Mouse (Mus musculus): ENCODE results near the gene Mmgt2. TPM values are rescaled to one million over a fixed set of nuclear protein-coding genes. Genes with fewer than 3 reads are reported as not detected.

Mmgt2 gene
- polyA plus RNA-seq, 1 experiment, result 47.5 TPM

DNA sequence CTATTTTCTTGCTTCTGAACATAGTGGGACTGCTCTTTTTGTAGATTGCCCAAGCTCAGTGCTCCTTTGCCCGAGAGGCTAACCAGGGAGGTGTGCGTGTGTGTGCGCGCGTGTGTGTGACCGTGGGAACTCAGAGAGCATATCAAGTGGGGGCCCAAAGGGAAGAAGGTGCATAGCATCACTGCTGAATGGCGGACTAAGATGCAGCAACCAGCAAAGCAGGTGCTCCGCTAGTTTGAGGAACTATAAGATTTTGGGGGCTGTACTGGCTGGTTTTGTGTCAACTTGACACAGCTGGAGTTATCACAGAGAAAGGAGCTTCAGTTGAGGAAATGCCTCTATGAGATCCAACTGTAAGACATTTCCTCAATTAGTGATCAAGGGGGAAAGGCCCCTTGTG, 27.4 kb upstream of the Mmgt2 start:
- WGBS, result 52% methylated on average over 8 of the region's 8 CpGs
- Histone ChIP-seq H3K36me3 (ENCODE audit: control insufficient read depth, insufficient read depth, low read length) (no peaks in the 10 kb centered on the region), H3K27ac (ENCODE audit: control insufficient read depth, insufficient read depth, low read length) (no peak overlapping the region), H3K27me3 (ENCODE audit: control insufficient read depth, insufficient read depth, low read length) (no peaks in the 10 kb centered on the region), H3K4me1 (replicated peaks; ENCODE audit: control insufficient read depth, insufficient read depth, low read length) (no peaks in the 10 kb centered on the region), H3K4me3 (ENCODE audit: control insufficient read depth, insufficient read depth, low read length) (no peak overlapping the region)
- TF ChIP-seq POLR2A (IDR thresholded peaks at IDR 0.05; ENCODE audit: control insufficient read depth, extremely low read depth, insufficient read depth, low read length, poor library complexity) (no peak), CTCF (IDR thresholded peaks at IDR 0.05; ENCODE audit: borderline replicate concordance, control insufficient read depth, extremely low read depth, insufficient read depth, low read length, poor library complexity) (no peak)
- DNase-seq, result no peak

DNA sequence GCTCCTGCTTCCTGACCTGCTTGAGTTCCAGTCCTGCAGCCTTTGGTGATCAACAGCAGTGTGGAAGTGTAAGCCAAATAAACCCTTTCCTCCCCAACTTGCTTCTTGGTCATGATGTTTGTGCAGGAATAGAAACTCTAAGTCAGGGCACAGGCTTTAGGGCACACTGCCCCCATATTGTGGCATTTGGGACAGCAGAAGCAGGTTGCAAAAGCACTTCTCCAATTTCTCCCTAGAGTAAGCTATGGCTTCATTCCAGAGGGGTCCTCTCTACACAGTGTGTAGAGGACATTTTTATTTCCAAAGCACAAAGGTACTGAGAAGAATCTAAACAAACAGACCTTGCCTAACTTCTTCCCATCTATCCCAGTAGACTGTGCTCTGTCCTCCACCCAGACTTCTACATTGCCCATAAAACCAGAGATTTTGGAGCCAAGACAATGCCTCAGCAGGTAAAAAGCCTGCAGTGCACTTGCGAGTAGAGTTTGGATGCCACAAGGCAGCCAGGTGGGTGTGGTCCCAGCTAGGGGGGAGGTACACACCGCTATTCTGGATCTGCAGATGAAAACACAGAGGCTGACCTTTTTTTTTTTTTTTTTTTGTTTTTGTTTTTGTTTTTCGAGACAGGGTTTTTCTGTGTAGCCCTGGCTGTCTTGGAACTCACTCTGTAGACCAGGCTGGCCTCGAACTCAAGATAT, 26.7 kb upstream of the Mmgt2 start:
- 77% methylated on average over 4 of the region's 4 CpGs for WGBS
- no peaks in the 10 kb centered on the region for H3K27me3 ChIP-seq (ENCODE audit: control insufficient read depth, insufficient read depth, low read length)
- H3K36me3 ChIP-seq (ENCODE audit: control insufficient read depth, insufficient read depth, low read length), result no peaks in the 10 kb centered on the region
- DNase-seq, result no peak
- no peak overlapping the region for H3K4me3 ChIP-seq (ENCODE audit: control insufficient read depth, insufficient read depth, low read length)
- no peaks in the 10 kb centered on the region for H3K4me1 ChIP-seq (replicated peaks; ENCODE audit: control insufficient read depth, insufficient read depth, low read length)
- H3K27ac ChIP-seq (ENCODE audit: control insufficient read depth, insufficient read depth, low read length), result no peak overlapping the region
- no peak for TF ChIP-seq POLR2A (IDR thresholded peaks at IDR 0.05; ENCODE audit: control insufficient read depth, extremely low read depth, insufficient read depth, low read length, poor library complexity)
- TF ChIP-seq CTCF (IDR thresholded peaks at IDR 0.05; ENCODE audit: borderline replicate concordance, control insufficient read depth, extremely low read depth, insufficient read depth, low read length, poor library complexity), result no peak

DNA sequence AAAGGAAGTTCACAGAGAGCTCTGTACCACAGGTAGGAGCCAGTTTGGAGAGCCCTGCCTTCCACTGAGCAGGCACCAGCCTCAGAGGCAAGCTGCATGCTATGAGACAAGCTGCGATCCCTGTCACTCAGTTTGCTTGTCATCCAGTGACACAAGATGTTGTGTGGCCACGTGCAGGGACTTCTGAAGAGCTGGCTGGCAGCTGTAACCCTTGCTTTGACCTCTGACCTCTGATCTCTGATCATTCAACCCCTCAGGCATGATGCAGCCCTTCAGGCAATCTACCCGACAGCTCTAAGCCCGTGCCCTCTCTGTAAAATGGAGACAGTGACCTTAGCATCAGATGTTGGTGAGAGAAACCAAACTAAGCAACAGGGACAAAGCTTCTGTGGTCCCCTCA, 25.6 kb upstream of the Mmgt2 start:
- WGBS, result 96% methylated on average over 4 of the region's 4 CpGs
- Histone ChIP-seq H3K4me1 (replicated peaks; ENCODE audit: control insufficient read depth, insufficient read depth, low read length) (no peaks in the 10 kb centered on the region), H3K27me3 (ENCODE audit: control insufficient read depth, insufficient read depth, low read length) (no peaks in the 10 kb centered on the region), H3K4me3 (ENCODE audit: control insufficient read depth, insufficient read depth, low read length) (no peak overlapping the region), H3K27ac (ENCODE audit: control insufficient read depth, insufficient read depth, low read length) (no peak overlapping the region), H3K36me3 (ENCODE audit: control insufficient read depth, insufficient read depth, low read length) (no peaks in the 10 kb centered on the region)
- DNase-seq, result no peak
- TF ChIP-seq POLR2A (IDR thresholded peaks at IDR 0.05; ENCODE audit: control insufficient read depth, extremely low read depth, insufficient read depth, low read length, poor library complexity) (no peak), CTCF (IDR thresholded peaks at IDR 0.05; ENCODE audit: borderline replicate concordance, control insufficient read depth, extremely low read depth, insufficient read depth, low read length, poor library complexity) (no peak)

DNA sequence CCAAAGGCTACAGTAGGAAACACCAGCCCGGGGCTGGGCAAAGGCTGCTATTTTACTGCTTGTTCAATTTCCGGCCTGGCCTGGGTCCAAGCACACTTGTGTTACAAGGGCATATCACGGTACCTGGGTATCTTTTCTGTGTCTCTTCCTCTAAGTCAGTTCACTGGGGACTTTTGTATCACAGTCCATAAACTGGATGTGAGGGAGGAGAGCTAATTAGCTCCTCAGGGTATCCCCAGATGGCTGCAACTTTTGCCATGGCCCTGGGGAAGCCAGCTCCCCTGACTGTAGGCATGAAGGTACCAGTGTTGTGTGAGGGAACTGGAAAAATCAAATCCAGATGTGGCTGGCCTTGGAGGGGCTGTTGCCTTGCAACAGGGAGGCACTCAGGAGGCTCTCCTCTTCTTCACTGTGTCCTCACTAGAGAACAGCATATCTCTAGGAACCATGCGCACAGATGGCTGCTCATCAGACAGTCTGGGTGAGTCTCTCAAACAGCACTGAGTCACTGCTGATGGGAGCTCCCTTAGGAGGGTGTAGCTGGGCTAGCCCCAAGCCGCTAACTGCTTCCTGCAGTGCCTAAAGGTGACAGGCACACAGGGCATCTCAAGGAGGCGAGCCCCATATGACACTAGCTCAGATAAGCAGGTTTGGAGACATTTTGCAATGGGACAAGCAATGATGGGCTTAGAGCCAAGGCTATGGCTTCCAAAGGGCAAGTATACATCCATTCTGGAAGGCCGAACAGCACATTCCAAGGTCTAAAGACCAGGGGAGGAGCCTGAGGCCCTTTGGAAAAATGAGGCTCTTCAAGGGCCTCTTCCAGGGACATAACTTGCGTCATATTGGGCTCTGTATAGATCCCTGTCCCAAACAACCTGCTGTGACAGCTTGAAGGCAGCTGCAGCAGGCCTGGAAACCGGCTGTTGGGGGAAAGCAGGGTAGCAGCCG, 23.8 kb upstream of the Mmgt2 start:
- Histone ChIP-seq H3K27me3 (ENCODE audit: control insufficient read depth, insufficient read depth, low read length) (no peaks in the 10 kb centered on the region), H3K36me3 (ENCODE audit: control insufficient read depth, insufficient read depth, low read length) (no peaks in the 10 kb centered on the region), H3K4me1 (replicated peaks; ENCODE audit: control insufficient read depth, insufficient read depth, low read length) (peaks cover 6% of the 10 kb centered on the region), H3K27ac (ENCODE audit: control insufficient read depth, insufficient read depth, low read length) (no peak overlapping the region), H3K4me3 (ENCODE audit: control insufficient read depth, insufficient read depth, low read length) (no peak overlapping the region)
- 83% methylated on average over 10 of the region's 10 CpGs for WGBS
- DNase-seq, result no peak
- TF ChIP-seq POLR2A (IDR thresholded peaks at IDR 0.05; ENCODE audit: control insufficient read depth, extremely low read depth, insufficient read depth, low read length, poor library complexity) (no peak), CTCF (IDR thresholded peaks at IDR 0.05; ENCODE audit: borderline replicate concordance, control insufficient read depth, extremely low read depth, insufficient read depth, low read length, poor library complexity) (no peak)

DNA sequence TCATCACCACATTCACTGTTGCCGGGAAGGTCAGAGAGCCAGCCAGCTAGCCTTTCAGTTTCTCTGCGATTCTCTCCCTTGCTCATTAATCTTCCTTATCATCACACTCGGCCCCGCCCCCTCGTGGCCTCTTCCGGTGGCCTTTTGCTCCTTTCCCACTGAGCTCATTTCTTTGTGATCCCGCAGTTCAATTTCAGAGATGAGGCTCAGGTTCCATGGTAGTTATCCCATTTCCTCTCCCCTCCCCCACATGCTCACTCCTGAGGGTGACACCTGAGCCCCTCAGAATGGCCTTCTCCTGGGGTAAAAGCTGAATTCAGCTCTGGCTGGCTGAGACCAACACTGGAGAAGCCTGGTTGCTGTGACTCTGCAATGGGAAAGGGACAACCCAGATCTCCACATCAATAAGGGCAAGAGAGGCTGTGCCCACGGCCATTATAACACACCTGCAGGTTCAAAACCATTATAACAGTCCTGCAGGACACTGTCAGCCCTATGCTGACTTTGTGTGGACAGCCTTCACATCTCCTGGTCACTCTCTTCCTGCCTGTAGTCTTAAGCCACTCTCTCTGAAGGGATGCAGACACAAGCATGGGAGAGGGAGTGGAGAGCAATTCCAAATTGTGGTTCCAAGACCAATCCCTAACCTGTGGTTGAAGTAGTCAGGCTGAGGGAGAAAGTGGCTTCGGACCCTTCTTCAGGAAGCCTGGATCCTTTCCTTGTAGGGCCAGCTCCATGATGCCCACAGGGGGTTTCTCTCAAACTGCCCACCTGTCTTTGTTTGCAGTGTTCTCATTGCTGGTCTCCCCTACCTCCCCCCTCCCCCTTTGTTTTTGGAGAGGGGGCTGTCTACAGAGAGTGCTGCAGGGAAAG, 18.9 kb upstream of the Mmgt2 start:
- Histone ChIP-seq H3K27me3 (ENCODE audit: control insufficient read depth, insufficient read depth, low read length) (no peaks in the 10 kb centered on the region), H3K27ac (ENCODE audit: control insufficient read depth, insufficient read depth, low read length) (no peak overlapping the region), H3K36me3 (ENCODE audit: control insufficient read depth, insufficient read depth, low read length) (no peaks in the 10 kb centered on the region), H3K4me3 (ENCODE audit: control insufficient read depth, insufficient read depth, low read length) (no peak overlapping the region), H3K4me1 (replicated peaks; ENCODE audit: control insufficient read depth, insufficient read depth, low read length) (peaks cover 16% of the 10 kb centered on the region)
- TF ChIP-seq CTCF (IDR thresholded peaks at IDR 0.05; ENCODE audit: borderline replicate concordance, control insufficient read depth, extremely low read depth, insufficient read depth, low read length, poor library complexity) (no peak), POLR2A (IDR thresholded peaks at IDR 0.05; ENCODE audit: control insufficient read depth, extremely low read depth, insufficient read depth, low read length, poor library complexity) (no peak)
- WGBS, result 16% methylated on average over 9 of the region's 9 CpGs
- DNase-seq, result peak; percentile 18

Measured in thymus, adult 2 months (tissue).